Mouse (Mus musculus) testis, postnatal 14 days (tissue): ENCODE results near the gene Coasy.

Source experiments
- DNase-seq: peaks from one replicate; pipeline ENCODE4 v3.0.0; 2021; ENCODE audit warnings: low spot score

The Coasy gene

DNA sequence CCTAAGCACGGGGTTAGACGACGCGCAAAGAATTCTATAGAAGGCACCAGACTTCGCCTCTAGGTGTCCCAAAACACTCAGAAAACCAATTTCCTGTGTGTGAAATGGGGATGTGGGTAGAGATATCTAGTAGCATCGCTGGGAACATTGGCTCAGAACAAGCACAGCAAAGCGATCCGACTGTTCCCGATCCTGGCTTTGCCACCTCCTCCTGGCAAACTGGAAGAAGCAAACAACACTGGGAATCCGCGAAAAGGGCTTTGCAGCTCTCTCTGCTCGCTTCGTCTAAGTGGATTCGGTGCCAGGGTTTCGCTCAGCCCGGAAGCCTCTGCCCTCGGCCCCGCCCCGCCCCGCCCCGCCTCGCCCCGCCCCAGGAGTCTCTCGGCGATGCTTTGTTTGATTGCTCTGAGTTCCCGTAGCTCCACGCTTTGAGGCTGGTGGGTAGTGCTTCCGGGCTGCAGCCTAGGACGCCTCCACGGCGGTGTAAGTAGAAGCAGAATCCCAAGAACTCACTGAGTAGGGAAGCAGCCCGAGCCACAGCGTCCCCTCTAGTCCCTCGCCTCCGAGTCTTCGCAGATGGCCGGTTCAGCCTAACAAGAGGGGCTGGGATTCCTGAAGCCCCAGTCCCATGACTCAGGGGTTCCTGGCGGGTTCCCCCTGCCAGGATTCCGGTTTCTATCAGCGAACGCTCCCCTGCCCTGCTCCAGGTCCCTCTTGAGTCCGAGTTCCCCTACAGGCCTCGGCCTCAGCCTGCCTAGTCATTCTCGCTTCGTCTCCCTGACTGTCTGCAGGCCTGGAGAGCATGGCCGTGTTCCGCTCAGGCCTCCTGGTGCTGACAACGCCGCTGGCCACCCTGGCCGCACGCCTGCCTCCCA lies at the start of gene Coasy:
Gene Coasy (plus strand): TSS at position 358 of the 875 bp plus-strand sequence.
- peak; percentile 86 for DNase-seq

DNA sequence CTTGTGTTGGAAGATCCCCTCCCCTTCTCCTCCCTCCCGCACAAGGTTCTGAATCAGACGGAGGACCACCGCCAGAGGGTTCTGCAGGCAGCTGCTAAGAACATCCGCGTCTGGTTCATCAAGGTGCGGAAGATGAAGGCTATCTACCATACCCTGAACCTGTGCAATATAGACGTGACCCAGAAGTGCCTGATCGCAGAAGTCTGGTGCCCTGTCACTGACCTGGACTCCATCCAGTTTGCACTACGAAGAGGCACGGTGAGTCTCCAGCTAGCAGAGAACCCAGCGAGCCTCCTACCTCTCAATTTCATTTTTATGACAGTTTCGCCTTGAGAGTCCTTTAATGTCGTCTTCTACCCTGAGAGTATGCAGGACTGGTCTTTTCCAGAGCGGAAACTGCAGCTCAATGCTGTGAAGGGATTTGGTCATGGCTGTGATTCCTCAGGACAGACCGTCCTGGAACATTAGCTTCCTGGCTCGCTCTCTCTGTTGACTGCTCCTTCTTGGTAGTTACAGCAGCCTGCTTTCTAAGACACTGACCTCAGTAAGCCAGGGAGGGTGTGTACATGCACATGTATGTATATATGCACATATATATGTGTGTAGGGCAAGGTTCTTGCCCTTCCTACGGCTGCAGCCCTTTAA lies 48.4 kb upstream of the Coasy start:
- peak; percentile 23 for DNase-seq

DNA sequence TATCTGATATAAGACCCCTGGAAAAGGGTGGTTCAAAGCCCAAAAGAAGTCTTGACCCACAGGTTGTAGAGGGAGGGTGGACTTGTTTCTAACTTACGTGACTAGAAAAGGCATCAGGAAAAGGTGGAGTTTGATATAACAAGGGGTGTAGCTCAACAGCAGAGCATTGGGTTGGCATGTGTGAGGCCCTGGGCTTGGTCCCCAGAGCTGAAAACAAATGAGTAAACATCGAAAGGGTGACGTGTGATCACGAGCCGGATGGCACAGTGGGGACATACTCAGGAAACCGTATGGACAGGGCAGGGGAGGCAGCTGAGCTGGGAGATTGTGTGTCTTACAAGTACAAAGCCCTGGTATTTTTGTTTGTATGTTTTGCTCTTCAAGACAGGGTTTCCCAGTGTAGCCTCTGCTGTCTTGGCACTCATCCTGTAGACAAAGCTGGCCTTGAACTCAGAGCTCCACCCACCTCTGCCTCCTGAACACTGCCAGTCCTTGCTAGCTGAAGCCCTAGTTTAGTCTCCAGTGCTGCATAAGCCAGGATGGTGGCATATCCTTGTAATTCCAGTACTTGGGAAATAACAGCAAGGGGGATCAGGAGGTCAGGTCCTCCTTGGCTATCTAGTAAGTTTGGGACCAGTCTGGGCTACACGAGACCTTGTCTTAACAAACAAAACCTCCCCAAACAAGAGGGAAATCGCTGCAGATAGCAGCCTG lies 47.6 kb upstream of the Coasy start:
- peak; percentile 20 for DNase-seq

DNA sequence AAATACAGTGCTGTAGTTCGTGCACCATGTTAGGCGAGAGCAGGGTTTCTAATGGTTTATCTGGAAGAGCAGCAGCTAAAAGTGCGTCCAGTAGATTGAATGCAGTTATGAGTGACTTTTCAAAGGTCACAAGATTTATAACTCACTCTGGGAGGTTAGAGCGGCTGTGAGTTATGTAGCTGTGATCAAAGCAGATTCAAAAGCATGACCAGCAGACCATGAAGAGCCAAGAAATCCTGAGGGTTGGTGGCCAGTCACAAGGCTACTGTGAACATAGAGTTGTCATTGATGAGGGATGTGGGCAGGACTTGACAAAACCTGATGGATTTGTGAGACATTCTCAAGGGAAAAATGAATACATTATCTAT lies 47.1 kb upstream of the Coasy start:
- no peak for DNase-seq

DNA sequence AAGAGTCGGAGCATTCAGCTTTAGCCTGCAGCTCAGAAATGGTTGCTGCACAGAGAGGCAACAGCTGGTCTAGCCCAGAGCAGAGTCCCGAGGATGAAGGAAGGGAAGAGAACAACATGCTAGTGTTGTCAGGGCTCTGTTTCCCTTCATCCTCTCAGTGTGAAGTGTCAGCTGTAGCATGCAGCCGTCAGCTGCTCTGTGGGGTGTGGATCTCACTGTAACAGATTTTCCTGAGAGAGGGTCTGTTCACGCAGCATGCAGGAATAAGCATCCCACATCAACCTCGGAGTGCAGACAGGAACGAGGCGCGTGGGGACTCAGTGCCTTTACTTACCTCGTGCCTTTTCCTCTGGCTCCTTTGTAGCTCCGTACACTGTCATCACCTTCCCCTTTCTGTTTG lies 44.6 kb upstream of the Coasy start:
- DNase-seq, result no peak

DNA sequence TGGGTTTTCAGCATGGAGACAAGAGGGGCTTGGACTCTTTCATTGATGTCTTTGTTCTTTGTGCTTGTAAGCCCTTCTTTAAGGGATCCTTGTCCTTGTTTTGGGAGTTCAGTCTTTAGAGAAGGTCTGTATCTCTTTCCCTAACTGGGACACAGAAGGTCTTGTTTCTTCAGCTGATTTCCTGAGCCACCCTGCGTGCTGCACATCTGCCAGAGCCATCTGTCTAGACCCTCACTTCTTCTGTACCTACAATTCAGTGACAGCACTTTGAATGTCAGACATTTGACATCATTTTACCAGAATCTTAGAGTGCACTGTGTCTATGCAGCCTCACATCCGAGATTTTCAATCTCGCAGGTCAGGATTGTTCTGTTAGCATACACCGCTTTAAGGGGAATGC lies 36.5 kb upstream of the Coasy start:
- DNase-seq, result no peak

DNA sequence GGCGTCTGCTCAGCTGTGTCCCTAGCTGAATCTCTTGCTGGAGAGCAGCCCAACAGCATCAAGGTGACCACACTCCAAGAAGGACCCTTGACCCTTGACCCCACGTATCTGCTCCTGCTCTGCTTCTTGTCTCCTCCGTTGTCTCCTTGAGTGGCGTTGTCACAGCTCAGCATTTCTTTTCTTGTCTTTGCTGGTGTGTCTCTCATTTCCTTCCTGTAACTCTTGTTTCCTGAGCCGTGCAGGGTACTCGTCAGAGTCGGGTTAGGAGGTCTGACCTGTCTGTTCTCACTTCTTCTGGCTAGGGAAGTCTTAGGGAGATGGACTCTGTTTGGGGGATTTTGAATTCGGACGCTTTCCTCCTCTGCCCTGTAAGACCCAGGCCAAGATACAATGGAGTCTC lies 35.9 kb upstream of the Coasy start:
- no peak for DNase-seq

DNA sequence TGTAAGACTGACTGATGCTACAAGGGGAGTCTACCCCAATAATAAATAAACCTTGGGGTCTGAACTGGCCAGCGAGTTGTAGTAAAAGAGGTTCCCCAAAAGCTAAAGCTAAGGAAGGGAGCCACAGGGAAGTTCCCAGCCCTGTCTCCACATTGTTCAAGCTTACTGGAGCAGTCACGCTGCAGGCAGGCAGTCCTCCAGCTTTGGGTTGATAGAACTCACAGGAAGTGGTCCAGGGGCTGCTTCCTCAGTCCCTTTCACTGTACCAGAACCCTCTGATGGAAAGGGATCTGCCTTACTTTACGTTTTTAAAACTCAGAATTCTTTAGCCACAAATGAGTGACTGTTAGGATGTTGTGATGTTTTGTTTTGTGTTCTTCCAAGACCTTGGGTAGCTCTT lies 34.9 kb upstream of the Coasy start:
- DNase-seq, result no peak

DNA sequence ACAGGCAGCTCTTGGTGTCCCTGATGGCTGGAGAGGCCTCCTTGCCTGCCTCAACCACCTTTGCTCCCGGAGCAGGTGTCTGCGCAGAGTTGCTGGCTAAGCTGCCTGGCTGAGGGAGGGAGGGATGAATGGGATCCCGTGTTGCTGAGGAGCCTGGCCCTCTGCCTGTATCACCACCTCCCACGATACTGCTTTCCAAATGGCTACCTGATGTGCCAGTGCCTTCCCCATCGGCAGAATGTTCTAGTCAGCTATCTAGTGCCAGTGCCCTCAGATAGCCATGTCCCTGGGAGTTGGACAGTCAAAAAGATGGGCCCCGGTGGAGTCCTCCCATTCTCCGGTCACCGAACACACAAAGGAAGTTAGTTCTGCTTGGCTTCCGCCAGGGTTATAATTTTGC lies 32.0 kb upstream of the Coasy start:
- no peak for DNase-seq

DNA sequence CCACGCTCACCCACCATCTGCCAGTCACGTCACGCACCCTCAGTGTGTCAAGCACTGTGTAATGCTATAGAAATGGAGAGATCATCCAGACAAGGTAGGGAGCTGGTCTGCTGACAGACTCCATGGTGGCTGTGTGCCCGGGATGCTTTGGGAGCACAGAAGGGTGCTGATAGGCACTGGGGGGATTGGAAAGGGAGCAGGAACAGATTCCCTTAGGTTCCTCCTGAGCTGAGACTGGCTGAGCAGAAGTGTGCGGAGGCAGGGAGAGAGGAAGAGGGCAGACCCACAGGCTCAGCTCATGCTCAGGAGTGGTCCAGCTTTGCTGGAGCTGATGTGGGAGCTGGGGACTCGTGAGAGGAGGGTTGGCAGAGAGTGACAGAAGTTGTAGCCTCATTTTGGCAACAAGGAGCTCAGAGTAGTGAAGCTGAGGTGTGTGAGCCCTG lies 31.3 kb upstream of the Coasy start:
- DNase-seq, result no peak

DNA sequence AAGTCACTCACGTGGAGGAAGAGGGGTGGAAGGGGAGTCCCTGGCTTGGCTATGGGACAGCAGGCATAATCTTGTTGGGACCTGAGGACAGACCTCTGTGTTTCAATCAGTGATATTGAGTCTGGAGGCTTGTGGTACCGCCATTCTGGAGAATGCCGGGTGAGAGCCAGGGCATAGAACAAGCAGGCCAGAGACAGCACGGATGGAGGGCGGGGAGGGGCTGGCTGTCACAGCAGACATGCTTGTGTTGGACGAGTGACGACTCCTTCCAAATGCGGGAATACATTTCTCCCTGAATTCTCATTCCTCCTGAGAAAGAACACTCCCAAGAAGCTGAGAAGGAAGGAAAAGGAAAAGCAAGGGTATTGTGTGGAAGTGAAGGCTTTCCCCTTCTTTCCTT lies 30.7 kb upstream of the Coasy start:
- no peak for DNase-seq

DNA sequence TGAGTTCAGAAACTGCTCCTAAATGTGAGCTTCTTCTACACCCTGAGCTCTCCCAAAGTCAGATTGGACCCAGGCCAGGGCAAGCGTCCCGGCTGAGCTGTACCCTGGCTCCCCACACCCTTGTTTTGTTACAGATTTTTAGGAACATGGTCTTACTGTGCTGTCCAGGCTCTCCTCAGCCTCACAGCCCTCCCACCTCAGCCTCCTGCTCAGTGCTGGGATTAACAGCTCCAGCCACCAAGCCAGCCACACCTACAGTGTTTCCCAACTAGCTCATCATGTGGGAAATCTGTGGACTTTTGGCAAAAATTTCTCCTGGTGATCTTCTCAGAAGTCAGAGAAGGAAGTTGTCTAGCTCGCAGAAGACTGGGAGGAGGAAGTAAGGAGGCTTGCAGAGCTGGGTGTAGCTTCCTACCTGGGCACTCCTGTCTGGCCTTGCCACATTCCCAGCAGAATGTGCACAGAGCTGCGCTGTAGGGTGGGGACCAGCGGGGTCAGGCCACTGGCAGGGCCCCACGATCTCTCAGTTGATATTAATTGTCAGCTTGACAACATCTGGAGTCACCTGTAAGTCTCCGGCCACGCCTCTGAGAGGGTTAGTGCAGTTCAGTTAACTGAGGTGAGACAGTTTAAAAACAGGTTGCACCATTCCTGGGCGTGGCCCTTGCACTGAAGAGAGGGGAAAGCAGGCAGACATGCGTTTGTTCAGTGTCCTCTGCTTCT lies 29.5 kb upstream of the Coasy start:
- DNase-seq, result peak; percentile 72

DNA sequence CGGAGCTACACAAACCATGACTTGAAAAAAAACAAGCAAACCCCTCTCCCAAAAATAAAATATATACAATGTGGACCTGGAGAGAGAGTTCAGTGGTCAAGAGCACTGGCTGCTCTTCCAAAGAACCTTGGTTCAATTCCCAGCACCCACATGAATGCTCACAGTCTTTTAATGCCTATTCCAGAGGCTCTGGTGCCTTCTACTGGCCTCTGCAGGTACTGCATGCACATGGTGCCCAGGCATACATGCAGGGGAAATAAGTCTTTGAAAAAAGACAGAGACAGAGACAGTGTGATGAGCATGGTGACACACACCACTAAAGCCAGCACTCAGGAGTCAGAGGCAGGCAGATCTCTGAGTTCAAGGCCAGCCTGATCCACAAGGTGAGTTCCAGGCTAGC lies 28.4 kb upstream of the Coasy start:
- DNase-seq, result no peak

DNA sequence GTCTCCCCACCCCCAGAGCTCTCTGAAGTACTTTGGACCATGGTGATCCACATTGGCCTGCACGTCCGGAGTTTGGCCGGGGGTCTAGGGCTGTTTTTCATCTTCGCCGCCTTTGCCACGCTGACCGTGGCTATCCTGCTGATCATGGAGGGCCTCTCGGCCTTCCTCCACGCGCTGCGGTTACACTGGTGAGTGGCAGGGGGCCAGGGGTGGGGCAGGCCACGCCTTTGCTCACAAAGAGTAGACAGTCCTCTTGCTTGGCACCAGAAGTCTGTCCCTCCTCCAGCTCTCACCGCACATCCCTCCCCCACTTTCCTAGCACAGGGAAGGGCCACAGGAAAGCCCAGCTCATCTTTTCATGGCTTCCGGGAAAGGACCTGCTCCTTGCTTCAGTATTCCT lies 26.9 kb upstream of the Coasy start:
- no peak for DNase-seq

DNA sequence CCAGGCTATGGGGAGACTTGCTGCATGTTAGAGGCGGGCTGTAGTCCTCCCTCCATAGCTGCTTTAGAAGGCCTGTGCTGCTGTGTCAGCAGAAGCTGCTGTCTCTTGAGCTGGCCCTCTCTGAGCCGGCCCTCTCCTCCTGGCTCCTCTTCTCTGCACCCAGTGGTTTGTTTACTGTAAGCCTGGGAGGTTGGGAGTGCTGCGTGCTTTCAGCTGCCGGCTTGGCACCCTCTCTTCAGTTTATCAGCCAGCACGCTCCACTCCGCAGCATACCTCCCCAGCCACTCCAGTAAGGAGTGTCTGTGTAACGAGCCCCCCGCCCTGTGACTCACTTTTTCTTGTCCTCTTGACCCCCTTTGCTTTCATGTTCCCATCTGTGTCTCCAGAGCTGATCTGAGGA lies 25.5 kb upstream of the Coasy start:
- peak; percentile 67 for DNase-seq

DNA sequence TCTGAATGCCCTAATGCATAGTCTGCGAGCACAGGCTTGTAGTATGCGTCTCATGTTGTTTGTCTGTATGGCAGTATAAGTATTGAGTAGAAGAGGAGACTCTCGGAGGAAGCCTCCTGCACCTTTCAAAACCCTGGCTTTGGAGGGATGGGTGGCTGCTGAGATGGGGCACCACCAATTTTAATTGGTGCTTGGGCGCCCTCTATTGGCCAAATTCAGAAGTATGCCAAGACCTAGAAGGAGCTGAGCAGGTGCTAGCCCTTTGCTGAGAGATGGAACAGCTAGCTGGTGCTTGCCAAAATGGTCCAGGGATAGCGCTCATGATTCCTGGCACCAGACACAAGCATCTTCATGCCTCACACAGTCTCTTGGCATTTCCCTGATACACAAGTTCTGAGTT lies 24.5 kb upstream of the Coasy start:
- peak; percentile 72 for DNase-seq

DNA sequence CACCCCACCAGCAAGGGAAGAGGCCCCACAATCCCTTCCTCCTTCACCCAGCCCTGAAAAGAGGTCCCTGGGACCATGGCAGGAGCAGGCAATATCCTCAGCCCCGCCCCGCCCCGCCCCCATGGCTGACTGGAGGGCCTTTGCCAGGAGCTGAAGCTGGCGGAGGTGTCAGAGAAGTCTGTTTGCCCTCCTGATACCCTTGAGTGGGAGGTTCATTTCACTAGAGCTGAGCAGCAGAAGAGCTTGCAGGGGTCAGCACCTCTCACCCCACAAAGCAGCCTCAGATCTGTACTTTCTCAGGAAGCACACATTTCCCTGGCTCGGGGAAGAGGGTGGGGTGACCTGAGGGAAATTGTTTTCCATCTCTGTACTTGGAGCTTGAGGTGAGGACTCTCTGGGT lies 23.6 kb upstream of the Coasy start:
- DNase-seq, result no peak

DNA sequence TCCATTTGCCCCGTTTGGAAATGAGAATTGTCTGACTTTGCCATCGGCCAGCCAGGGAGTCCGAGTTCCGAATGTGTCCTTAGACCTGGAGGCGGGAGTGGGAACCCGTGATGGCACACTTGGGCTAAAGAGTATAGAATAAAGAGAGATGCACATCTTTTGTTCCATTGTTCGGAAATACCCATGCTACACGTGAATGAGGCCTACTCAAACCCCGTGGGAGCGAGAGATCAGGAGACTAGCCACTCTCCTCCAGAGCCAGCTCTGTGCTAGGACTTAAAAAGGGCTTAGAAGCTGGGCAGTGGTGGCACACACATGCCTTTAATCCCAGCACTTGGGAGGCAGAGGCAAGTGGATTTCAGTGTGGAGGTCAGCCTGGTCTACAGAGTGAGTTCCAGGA lies 22.9 kb upstream of the Coasy start:
- DNase-seq, result no peak

DNA sequence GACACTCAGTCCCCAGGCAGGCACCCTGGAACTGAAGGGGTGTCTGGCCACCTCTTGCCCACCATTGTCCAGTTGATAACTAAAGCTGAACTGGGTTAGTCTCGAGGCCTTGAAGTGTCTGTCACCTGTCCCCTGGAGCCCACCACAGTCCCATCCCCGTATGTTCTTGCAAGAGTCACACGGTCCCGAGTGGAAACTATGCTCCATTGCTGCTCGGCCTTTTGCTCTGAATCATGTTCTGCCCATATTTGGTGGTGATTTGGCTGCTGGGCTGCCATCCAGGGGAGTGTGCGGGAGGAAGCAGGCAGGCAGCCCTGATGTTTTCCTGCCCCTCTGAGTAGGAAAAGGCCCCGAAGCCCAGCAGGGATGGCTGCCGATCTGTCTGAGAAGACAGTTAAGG lies 22.2 kb upstream of the Coasy start:
- DNase-seq, result peak; percentile 63

DNA sequence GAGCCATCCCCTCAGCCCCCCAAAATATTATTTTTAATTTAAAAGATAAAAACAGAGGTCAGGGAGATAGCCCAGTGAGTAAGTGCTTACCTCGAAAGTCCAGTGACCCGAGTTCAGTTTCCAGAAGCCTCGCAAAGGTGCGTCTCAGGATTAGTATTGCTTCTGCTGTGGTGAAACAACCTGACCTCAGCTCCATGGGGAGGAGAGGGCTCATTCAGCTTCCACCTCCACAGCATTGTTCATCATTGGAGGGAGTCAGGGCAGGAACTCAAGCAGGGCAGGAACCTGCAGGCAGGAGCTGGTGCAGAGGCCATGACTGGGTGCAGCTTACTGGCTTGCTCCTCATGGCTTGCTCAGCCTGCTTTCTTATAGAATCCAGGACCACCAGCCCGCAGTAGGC lies 21.3 kb upstream of the Coasy start:
- no peak for DNase-seq

DNA sequence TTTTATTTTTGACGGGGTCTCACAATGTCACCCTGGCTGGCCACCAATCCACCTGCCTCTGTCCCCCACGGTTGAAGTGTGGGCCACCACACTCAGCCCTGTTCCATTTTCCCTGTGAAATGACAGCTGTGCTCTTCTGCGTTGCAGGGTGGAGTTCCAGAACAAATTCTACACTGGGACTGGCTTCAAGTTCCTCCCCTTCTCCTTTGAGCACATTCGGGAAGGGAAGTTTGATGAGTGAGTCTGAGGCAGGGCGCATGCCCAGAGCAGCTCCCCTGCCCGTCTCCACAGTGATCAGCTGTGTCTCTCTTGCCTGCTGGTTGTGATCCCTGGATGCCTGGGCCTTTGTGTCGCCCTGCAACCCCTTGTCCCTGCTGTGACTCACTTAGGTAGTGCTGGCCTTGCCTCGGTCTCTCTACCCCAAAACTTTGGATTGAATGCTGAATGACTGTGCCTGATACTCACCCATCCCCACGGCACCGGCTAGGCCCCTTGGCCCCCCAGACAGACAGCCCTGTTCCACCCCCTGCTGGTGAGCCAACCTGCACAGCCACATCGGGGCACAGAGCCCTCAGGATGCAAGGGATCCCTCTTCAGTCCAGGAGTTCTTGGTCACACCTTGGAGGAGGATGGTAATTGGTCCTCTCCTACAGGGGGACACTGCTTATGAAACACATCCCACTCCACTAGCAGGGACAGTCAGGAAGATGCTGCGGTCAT lies 20.0 kb upstream of the Coasy start:
- no peak for DNase-seq
